Mouse (Mus musculus): ENCODE measurements around the gene Cdiptos. TPM values are rescaled to one million over a fixed set of nuclear protein-coding genes. Genes with fewer than 3 reads are reported as not detected.

The Cdiptos gene
- polyA plus RNA-seq, 1 experiment from 2014 or later, result 0.50 TPM

GRCm38 (mm10) chr7:127011051-127011450 lies 35.2 kb upstream of the Cdiptos start:
- Histone ChIP-seq H3K27me3 (replicated peaks; ENCODE audit: low read depth, poor library complexity, severe bottlenecking) (no peaks in the 10 kb centered on the region), H3K36me3 (replicated peaks) (peaks cover 51% of the 10 kb centered on the region), H3K4me1 (peaks cover 26% of the 10 kb centered on the region), H3K9me3 (no peaks in the 10 kb centered on the region), H3K27ac (replicated peaks) (no peak overlapping the region), H3K4me3 (no peak overlapping the region)
- no peak for DNase-seq (ENCODE audit: low spot score)
- 90% methylated on average over 2 of the region's 2 CpGs for WGBS

- Histone ChIP-seq H3K9me3 (no peaks in the 10 kb centered on the region), H3K4me3 (no peak overlapping the region), H3K4me1 (peaks cover 10% of the 10 kb centered on the region), H3K27ac (replicated peaks) (peak overlapping the region; percentile 64; the same call in 1 of the 2 replicates), H3K27me3 (replicated peaks; ENCODE audit: low read depth, poor library complexity, severe bottlenecking) (no peaks in the 10 kb centered on the region), H3K36me3 (replicated peaks) (peaks cover 36% of the 10 kb centered on the region)
- DNase-seq (ENCODE audit: low spot score), result no peak
- WGBS, result 87% methylated on average over 17 of the region's 17 CpGs
Observed at GRCm38 (mm10) chr7:127009307-127010085, 33.6 kb upstream of the Cdiptos start.

- 0 out of 2 replicates have a peak, but pooled peaks cover 4% of the 10 kb centered on the region for H3K4me1 ChIP-seq
- H3K27ac ChIP-seq (replicated peaks), result peak overlapping the region; percentile 64
- H3K9me3 ChIP-seq, result no peaks in the 10 kb centered on the region
- H3K27me3 ChIP-seq (replicated peaks; ENCODE audit: low read depth, poor library complexity, severe bottlenecking), result no peaks in the 10 kb centered on the region
- no peak for DNase-seq (ENCODE audit: low spot score)
- 73% methylated on average over 9 of the region's 9 CpGs for WGBS
- H3K36me3 ChIP-seq (replicated peaks), result peaks cover 25% of the 10 kb centered on the region
- H3K4me3 ChIP-seq, result no peak overlapping the region
Observed at GRCm38 (mm10) chr7:127008239-127009019, 32.5 kb upstream of the Cdiptos start.

GRCm38 (mm10) chr7:127007313-127008024 lies 31.6 kb upstream of the Cdiptos start:
- Histone ChIP-seq H3K36me3 (replicated peaks) (peaks cover 15% of the 10 kb centered on the region), H3K9me3 (no peaks in the 10 kb centered on the region), H3K4me1 (0 out of 2 replicates have a peak, but pooled peaks cover 4% of the 10 kb centered on the region), H3K27me3 (replicated peaks; ENCODE audit: low read depth, poor library complexity, severe bottlenecking) (no peaks in the 10 kb centered on the region), H3K4me3 (no peak overlapping the region), H3K27ac (replicated peaks) (no peak overlapping the region)
- WGBS, result 86% methylated on average over 6 of the region's 6 CpGs
- DNase-seq (ENCODE audit: low spot score), result no peak

GRCm38 (mm10) chr7:127004122-127004875 lies 28.4 kb upstream of the Cdiptos start:
- no peak overlapping the region for H3K27ac ChIP-seq (replicated peaks)
- H3K36me3 ChIP-seq (replicated peaks), result no peaks in the 10 kb centered on the region
- no peak for DNase-seq (ENCODE audit: low spot score)
- H3K4me3 ChIP-seq, result no peak overlapping the region
- 87% methylated on average over 4 of the region's 4 CpGs for WGBS
- H3K9me3 ChIP-seq, result no peaks in the 10 kb centered on the region
- H3K27me3 ChIP-seq (replicated peaks; ENCODE audit: low read depth, poor library complexity, severe bottlenecking), result no peaks in the 10 kb centered on the region
- H3K4me1 ChIP-seq, result no peaks in the 10 kb centered on the region

DNA sequence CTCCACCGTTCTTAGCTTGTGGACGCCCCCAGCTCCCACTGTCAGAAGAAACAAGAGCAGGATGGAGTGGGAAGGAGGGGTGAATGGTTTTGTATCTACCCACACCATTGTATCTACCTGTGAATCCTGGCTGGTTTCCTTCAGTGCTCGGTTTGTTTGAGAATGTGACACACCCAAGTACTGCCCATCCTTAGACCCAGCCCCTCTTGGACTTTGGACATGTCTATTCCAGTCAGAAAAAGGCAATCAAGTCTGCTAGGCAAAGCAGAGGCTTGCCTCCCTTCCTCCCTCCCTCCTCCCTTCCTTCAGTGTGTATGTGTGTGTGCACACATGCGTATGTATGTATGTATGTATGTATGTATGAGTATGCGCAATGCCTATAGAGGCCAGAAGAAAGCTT lies 27.7 kb upstream of the Cdiptos start:
- no peak for DNase-seq (ENCODE audit: low spot score)
- Histone ChIP-seq H3K9me3 (no peaks in the 10 kb centered on the region), H3K36me3 (replicated peaks) (no peaks in the 10 kb centered on the region), H3K27me3 (replicated peaks; ENCODE audit: low read depth, poor library complexity, severe bottlenecking) (no peaks in the 10 kb centered on the region), H3K4me1 (no peaks in the 10 kb centered on the region), H3K4me3 (no peak overlapping the region), H3K27ac (replicated peaks) (no peak overlapping the region)
- WGBS, result 85% methylated on average over 5 of the region's 5 CpGs

DNA sequence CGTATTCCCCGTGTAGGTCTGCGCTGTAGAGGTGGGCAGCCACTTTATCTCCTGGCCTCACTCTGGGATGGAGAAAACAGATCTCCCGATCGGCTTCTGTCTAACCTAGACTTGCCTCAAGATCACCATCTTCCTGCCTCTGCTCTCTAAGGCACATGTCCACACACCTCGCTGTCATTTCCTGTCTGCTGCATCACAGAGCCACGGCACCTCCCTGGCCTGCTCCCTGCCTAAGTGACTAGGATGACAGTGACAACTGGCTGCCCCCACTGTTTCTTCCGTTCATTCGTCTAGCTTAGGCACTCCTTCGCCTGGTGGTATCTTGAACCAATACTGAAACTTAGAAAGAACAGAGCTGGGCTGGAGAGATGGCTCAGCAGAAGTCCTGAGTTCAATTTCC lies 23.7 kb upstream of the Cdiptos start:
- 84% methylated on average over 10 of the region's 10 CpGs for WGBS
- DNase-seq (ENCODE audit: low spot score), result no peak
- H3K36me3 ChIP-seq (replicated peaks), result no peaks in the 10 kb centered on the region
- H3K27ac ChIP-seq (replicated peaks), result no peak overlapping the region
- H3K9me3 ChIP-seq, result no peaks in the 10 kb centered on the region; the same call in 1 of the 2 replicates
- H3K4me1 ChIP-seq, result no peaks in the 10 kb centered on the region
- no peaks in the 10 kb centered on the region for H3K27me3 ChIP-seq (replicated peaks; ENCODE audit: low read depth, poor library complexity, severe bottlenecking)
- H3K4me3 ChIP-seq, result no peak overlapping the region

DNA sequence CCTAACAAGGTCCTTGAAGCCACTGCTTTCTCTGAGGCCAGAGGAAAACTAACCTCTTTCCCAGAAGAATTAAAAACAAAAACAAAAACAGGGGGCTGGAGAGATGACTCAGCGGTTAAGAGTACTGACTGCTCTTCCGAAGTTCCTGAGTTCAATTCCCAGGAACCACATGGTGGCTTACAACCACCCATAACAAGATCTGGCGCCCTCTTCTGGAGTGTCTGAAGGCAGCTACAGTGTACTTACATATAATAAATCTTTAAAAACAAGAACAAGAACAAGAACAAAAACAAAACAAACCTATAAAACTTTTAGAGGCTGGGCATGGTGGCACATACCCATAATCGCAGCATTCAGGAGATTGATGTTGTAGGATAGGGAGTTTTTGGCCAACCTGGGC lies 20.6 kb upstream of the Cdiptos start:
- no peak for DNase-seq (ENCODE audit: low spot score)
- Histone ChIP-seq H3K4me3 (no peak overlapping the region), H3K36me3 (replicated peaks) (no peaks in the 10 kb centered on the region), H3K27me3 (replicated peaks; ENCODE audit: low read depth, poor library complexity, severe bottlenecking) (no peaks in the 10 kb centered on the region), H3K4me1 (peaks cover 6% of the 10 kb centered on the region), H3K27ac (replicated peaks) (no peak overlapping the region), H3K9me3 (no peaks in the 10 kb centered on the region; the same call in 1 of the 2 replicates)
- WGBS, result 77% methylated on average over 4 of the region's 4 CpGs

DNA sequence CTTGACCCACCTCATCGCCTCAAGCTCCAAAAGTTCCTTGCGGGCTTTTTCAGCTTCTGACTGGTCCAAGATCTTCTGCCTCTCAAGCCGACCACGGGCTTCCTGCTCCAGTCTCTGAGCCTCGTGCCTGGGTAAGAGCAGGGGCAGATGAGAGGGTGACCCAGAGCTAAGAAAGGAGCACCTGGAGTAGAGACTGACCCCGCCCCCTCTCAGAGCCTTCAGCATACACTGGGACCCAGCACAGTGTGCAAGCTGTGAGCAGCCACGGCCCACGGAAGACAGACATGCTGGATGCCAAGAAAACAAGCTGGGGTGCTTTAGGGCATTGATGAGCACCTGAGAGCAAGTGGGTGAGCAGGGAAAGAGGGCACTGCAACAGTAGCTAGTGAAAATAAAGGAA lies 12.9 kb upstream of the Cdiptos start:
- DNase-seq (ENCODE audit: low spot score), result no peak
- no peak overlapping the region for H3K4me3 ChIP-seq
- H3K36me3 ChIP-seq (replicated peaks), result no peaks in the 10 kb centered on the region
- no peaks in the 10 kb centered on the region for H3K27me3 ChIP-seq (replicated peaks; ENCODE audit: low read depth, poor library complexity, severe bottlenecking)
- no peak overlapping the region for H3K27ac ChIP-seq (replicated peaks)
- H3K9me3 ChIP-seq, result no peaks in the 10 kb centered on the region
- H3K4me1 ChIP-seq, result peaks cover 10% of the 10 kb centered on the region
- WGBS, result 69% methylated on average over 8 of the region's 8 CpGs

DNA sequence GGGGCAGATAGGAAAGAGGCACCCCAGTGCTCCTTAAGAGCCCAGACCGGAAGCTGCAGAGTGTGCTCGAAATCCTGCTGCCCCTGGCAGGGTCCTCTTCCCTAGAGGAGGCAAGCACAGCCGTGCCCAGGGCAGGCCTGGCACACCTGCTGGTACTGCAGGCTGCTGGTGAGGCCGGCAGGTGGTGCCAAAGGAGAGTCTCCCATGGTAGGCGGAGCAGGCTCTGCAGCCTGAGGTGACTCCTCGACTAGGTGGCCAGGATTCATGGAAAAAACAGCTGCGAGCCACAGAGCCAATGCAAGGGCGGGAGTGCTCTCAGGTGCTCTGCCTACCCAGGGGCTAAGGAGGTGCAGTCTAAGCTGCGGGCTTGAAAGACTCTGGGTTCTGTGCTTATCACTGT lies 10.4 kb upstream of the Cdiptos start:
- 44% methylated on average over 9 of the region's 9 CpGs for whole genome bisulfite sequencing
- DNase-seq (ENCODE audit: low spot score), result peak; percentile 23
- H3K27ac ChIP-seq (replicated peaks), result no peak overlapping the region
- H3K4me1 ChIP-seq, result 0 out of 2 replicates have a peak, but pooled peaks cover 3% of the 10 kb centered on the region
- no peaks in the 10 kb centered on the region for H3K27me3 ChIP-seq (replicated peaks; ENCODE audit: low read depth, poor library complexity, severe bottlenecking)
- peaks cover 4% of the 10 kb centered on the region for H3K36me3 ChIP-seq (replicated peaks)
- no peak overlapping the region for H3K4me3 ChIP-seq
- H3K9me3 ChIP-seq, result no peaks in the 10 kb centered on the region

- Histone ChIP-seq H3K4me1 (0 out of 2 replicates have a peak, but pooled peaks cover 3% of the 10 kb centered on the region), H3K9me3 (no peaks in the 10 kb centered on the region), H3K36me3 (replicated peaks) (peaks cover 16% of the 10 kb centered on the region), H3K27me3 (replicated peaks; ENCODE audit: low read depth, poor library complexity, severe bottlenecking) (no peaks in the 10 kb centered on the region), H3K4me3 (no peak overlapping the region), H3K27ac (replicated peaks) (no peak overlapping the region)
- 71% methylated on average over 10 of the region's 10 CpGs for WGBS
- no peak for DNase-seq (ENCODE audit: low spot score)
Observed at GRCm38 (mm10) chr7:126984667-126985444, 9.0 kb upstream of the Cdiptos start.
